Mouse (Mus musculus) frontal cortex, postnatal 25 days (tissue): Measurements from ENCODE around the gene Pdcd7.

Source experiments
- DNase-seq, 2 experiments: peaks; one replicate each; pipeline ENCODE4 v3.0.0; 2022; ENCODE audit warnings: low spot score in 2 of 2

The Pdcd7 gene

GRCm38 (mm10) chr9:65356561-65356960, 10.7 kb downstream of the Pdcd7 start:
- no peak for DNase-seq

- no peak for DNase-seq
Measured at GRCm38 (mm10) chr9:65356971-65357370, 11.1 kb downstream of the Pdcd7 start.

GRCm38 (mm10) chr9:65358956-65359480, 13.1 kb downstream of the Pdcd7 start:
- no peak for DNase-seq

DNA sequence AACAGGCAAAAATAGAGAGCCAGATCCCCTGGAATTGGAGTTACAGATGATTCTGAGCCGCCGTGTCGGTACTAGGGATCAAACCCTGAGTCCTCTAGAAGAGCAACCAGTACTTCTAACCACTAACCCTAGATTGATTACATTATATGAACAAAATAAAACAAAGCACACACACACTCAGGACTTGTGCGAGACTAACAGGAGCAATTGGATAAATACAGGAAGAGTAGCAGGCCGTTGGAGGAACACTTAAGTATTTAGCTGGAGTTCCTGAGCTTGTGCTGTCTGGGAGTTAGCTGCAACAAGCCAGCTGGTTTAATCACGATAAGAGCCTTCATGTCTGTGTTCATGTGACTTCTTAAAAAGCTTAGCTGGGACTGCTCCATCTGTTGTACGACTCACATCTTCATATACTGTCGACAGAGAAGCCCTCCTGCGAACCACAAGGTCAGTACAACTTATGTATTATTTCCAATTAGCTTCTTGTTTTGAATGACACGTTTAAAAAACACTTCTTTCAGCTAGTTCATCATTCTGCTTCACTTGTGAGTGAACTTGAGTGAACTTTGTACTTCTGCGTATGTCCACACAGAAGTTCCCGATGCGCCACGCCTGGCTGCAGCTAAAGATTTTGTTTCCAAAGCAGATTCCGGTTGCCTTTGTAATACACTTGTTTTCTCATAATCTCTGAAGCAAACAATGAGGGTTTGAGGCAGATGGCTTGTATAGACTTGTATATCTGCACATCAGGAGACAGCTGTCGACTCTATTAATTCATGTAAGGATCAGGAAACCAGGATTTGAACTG, 14.9 kb downstream of the Pdcd7 start, which contains the start of gene Ubap1l:
TSS of gene Ubap1l (plus strand) at position 401 of the 808 bp plus-strand sequence.
- DNase-seq = no peak

DNA sequence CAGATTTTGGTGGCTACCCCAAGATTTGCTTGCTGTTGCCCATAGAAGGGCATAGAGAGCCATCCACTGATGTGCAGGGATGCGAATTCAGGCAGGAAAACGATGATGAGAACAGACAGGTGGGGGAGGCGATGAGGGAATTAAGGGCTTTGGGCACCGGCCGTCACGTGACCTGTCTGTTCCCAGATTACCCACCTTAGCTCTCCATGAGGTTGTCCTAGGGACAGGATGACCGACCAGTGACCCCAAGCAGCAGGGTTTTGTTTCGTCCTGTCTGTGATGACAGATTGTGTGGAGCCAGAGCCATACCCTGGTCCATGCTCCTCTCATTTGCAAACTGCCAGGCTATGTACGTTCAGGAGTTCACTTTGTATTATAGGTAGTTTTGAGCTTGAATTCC, 17.8 kb downstream of the Pdcd7 start:
- DNase-seq = no peak

- DNase-seq = no peak
Measured at GRCm38 (mm10) chr9:65365721-65366120, 19.8 kb downstream of the Pdcd7 start.

GRCm38 (mm10) chr9:65371756-65372155, 25.9 kb downstream of the Pdcd7 start:
- DNase-seq = no peak

DNA sequence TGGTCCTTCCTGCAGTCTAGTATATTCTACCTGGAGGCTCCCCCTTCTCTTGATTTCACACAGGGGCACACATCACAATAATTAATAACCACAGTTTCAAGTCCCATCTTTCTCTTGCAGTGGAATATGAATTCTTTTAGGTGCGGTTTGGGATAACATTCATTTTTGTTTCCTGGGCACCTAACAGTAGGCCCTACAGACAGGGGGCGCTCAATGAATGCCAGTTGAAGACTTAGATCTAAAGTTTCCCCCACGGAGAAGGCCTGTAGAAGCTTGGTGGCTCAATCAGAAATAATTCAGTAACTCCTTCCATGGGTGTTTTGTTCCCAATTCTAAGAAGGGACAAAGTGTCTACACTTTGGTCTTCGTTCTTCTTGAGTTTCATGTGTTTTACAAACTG, 26.5 kb downstream of the Pdcd7 start:
- DNase-seq = no peak

GRCm38 (mm10) chr9:65374468-65375162, 28.7 kb downstream of the Pdcd7 start:
- DNase-seq = no peak

DNA sequence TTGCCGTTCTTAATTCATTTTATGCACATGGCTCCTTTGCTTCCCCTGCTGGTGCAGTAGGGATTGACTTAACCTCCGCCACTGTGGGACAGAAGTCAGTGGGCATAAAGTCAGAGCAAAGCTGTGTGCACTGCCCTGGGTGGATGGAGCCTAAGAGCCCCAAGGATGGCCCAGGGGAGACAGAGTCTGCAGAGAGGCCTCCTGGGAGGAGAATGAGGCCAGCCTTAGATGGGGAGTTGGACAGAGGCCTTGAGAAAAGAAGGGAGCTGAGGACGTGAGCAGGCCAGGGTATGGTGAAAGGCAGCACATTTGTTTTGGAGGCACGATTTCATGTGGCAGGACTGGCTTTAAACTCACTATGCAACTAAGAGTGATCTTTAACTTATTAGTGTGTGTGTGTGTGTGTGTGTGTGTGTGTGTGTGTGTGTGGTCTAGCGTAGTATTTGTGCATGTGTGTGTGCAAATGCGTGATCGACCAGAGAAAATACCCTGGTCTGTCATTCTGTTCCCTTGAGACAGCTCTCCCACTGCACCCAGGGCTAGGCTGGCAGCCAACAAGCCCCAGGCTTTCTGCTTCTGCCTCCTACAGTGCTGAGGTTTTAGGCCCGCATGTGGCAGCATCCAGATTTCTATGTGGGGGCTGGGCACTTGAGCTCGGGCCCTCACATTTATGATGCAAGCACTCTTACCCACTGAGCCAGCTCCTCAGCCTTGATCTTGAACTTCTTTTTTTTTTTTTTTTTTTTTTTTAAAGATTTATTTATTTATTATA, 29.4 kb downstream of the Pdcd7 start:
- peak in 1 of 2 experiments; percentile 54 for DNase-seq

- DNase-seq = no peak
Measured at GRCm38 (mm10) chr9:65381017-65381590, 35.2 kb downstream of the Pdcd7 start.

DNA sequence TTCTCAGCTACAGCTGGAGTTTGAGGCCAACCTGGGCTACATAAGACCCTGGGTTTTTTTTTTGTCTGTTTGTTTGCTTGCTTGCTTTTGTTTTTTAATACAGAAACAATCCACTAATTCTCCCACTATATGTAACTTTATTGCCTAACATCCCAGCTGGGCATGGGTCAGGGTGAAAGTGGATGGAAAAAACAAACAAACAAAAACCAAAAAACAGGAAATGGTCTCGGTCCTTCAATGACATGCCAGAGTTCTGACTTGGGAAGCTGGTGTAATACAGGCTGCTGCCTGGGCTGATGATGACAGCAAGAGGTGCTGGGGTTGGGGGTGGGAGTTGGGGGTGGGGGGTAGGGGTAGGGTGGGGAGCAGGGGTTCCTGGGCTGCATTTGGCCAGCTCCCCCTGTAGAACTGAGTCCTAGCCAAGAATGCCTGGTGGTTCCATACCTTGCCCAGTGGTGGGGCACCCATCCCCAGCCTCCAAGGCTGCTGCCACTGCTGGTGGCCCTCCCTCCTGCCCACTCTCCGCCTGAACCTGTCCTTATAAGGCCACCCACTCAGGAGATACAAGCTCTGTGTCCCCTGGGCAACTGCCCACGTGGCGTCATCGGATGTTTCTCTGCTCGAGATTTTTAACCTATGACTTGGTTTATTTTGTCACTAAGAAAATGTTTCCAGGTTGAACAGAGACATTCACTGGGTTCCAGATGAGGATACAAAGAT, 36.3 kb downstream of the Pdcd7 start:
- DNase-seq = no peak

DNA sequence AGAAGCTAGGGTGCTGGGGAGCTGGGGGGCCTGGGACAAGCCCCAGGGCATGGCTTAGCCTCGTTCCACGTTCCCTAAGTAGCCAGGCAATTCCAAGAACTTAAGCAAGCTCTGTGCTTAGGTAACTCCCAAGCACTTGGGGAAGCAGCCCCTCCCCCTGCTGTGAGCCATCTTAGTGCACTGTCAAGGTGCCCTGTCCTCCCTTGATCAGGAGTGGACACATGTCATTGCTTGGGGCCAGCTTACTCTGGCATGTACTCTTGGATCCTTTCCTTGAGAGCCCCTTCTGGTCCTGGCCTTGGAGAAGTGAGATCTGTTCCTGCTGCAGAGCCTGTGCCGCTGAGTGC, 36.8 kb downstream of the Pdcd7 start:
- DNase-seq = no peak

- no peak for DNase-seq
Measured at GRCm38 (mm10) chr9:65384276-65384675, 38.4 kb downstream of the Pdcd7 start.

GRCm38 (mm10) chr9:65386373-65387140, 40.7 kb downstream of the Pdcd7 start:
- no peak for DNase-seq

DNA sequence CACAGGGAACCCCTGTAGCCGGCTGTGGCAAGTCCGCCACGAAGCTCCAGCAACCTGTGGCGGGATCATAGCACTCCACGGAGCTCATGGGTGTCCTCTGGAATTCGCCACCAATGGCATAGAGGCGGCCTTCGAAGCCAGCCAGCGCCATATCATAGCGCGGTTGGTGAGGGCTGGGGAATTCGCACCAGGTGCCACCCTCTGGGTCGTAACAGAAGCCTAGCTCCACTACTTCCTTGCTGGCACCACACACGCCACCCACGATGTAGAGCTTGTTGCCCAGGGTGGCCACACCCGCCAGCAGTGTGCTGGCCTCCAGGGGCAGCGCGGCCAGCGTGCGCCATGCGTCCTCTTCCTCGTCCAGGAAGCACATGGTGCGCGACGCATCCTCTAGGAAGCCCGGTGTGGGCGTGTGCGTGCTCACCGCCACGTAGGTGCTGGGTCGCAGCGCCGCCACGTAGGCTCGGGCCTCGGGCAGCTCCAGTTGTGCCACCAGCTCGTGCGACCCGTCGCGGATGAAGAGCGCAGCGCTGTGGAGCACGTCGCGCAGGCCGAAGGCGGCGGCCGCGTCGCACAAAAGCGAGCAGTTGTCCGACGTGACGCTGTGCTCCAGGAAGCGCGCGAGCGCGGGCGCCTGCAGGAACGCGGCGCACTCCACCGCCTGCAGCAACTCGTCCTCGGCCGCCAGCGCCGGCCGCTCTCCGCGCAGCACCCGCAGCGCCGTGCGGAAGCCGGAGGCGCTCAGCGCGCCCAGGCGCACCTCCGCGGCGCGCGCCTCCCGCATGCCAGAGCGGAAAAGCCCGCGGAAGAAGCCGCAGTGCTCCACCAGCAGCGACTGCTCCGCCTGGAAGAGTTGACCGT, 45.1 kb downstream of the Pdcd7 start:
- no peak for DNase-seq

- no peak for DNase-seq
Measured at GRCm38 (mm10) chr9:65391613-65391964, 45.7 kb downstream of the Pdcd7 start, which contains the start of gene Kbtbd13. Kbtbd13 (minus strand) TSS chr9:65391652.

GRCm38 (mm10) chr9:65392638-65393364, 46.9 kb downstream of the Pdcd7 start:
- DNase-seq = peak; percentile 42 to 59

- no peak for DNase-seq
Measured at GRCm38 (mm10) chr9:65393606-65394005, 47.7 kb downstream of the Pdcd7 start.
